Mouse (Mus musculus): ENCODE data around the gene BC004004. TPM values are rescaled to one million over a fixed set of nuclear protein-coding genes. Genes with fewer than 3 reads are reported as not detected.
"Not testable (repeated sequence)": the region's sequence is repeated elsewhere in the genome, so short reads cannot be mapped to it uniquely, and the experiment has no call there.

The BC004004 gene
- total RNA-seq, 2 experiments from 2014 or later = 95.0 to 100 TPM

- no peak for DNase-seq (ENCODE audit: low spot score in 2 of 2)
These were observed 28.7 kb downstream of the BC004004 start for GRCm38 (mm10) chr17:29297321-29297720.

DNA sequence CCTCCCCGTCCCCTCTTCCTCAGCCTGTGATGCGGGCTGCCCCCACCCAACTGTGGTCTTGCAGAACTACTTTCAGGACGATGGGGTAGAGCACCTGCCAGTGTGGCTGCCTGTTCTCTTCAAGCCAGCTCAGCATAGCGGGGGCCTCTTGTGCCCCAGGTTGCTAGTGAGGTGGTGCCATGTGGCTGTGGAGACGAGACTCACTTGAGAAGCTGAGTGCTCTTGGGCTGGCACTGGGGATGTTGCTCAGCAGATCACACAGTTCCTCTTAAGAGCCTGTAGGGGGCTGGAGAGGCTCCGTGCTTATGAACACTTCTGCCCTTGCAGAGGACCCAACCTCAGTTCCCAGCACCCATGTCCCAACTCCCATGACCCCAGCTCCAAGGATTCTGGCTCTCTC is 29.2 kb downstream of the BC004004 start:
- no peak for DNase-seq (ENCODE audit: low spot score in 2 of 2)

GRCm38 (mm10) chr17:29299282-29299681 is 30.7 kb downstream of the BC004004 start:
- no peak for DNase-seq (ENCODE audit: low spot score in 2 of 2)

- DNase-seq (ENCODE audit: low spot score in 2 of 2) = no peak
These were observed 32.3 kb downstream of the BC004004 start for GRCm38 (mm10) chr17:29300926-29301325.

- DNase-seq (ENCODE audit: low spot score in 2 of 2) = no peak
These were observed 32.8 kb downstream of the BC004004 start for GRCm38 (mm10) chr17:29301421-29301820.

DNA sequence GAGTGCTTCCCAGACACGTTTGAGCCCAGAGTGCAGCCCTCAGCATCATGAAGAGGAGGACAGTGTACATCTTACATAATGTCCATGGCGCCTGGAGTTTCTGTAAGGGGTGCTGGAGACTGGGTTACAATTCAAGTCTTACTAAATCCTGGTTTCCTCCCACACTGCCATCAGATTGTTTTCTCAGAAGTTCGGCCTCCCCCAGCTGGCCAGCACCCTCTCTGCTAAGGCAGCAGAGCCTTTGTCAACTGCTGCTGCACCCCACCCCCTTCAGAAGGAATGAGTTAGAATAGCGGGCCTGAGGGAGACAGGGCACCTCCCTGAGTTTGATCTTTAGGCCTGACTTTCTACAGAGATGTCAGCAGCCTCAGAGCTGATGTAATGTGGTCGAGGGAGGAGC is 33.6 kb downstream of the BC004004 start:
- DNase-seq (ENCODE audit: low spot score in 2 of 2) = peak in 1 of 2 experiments; percentile 52

DNA sequence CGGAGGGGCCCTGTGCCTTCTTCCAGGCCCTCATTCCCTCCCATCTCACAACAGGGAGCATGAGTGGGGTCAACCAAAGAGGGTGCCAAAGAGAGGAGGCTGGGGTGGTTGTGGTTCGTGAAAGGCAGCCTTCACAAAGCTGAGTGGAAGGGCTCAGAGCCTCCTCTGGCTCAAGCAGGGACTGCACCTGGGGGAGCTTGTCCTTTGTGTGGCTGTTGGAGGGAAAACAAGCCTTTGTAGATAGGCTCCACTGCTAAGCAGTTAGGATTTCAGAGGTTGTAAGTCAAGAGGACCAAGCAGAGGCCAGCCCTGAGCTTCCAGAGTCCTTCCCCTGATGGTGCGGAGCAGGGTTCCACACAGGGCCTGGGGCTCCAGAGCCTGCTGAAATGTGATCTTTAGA is 34.5 kb downstream of the BC004004 start:
- no peak for DNase-seq (ENCODE audit: low spot score in 2 of 2)

GRCm38 (mm10) chr17:29303856-29304255 is 35.3 kb downstream of the BC004004 start:
- DNase-seq (ENCODE audit: low spot score in 2 of 2) = no peak

- DNase-seq (ENCODE audit: low spot score in 2 of 2) = no peak
These were observed 35.9 kb downstream of the BC004004 start for GRCm38 (mm10) chr17:29304376-29305057.

GRCm38 (mm10) chr17:29305058-29305806 is 36.6 kb downstream of the BC004004 start:
- no peak for DNase-seq (ENCODE audit: low spot score in 2 of 2)

DNA sequence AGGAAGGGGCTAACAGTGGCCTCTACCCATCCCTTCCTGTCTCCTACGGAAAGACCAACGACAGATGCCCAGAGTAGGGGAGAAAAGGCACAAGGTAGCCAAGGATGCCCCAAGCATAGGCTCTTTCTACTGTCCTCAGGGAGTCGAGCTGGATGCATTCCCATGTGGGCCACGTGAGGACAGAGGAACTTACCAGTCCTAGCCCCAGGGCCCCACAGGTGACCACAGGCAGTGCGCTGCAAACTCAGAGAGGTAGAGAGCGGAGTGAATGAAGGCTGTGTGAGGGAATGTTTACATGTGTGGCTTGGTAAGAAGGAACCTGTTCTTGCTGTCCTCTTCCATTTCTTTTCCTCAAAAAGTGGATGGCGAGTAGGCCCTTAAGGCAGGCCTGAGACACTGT is 37.3 kb downstream of the BC004004 start:
- no peak for DNase-seq (ENCODE audit: low spot score in 2 of 2)

DNA sequence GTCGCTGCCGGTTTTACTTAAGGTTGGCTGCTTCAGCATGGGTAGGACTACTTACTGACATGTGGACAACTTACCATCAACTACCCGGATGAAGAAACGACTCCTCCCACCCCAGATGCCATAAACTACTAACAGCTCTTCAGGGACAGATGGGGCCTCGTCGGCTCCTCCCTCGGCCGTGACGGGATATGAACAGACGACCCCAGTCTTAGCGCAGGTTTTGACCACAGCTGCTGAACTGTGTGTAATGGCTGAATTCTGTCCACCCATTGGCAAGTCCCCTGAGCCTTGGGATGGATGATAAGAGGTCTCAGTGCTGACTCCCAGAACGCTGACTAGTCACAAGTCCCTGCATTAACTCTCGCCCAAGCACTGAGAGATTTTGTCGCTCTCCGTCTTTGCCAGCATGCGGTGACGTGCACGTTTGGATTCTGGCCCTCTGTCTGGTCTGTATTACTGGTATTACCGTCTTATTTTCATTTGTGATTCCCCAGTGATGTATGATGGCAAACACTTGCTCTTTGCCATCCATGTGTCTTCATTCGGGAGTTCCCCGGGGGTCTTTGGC is 41.6 kb downstream of the BC004004 start:
- no peak for DNase-seq (ENCODE audit: low spot score in 2 of 2)

- no peak for DNase-seq (ENCODE audit: low spot score in 2 of 2)
These were observed 43.0 kb downstream of the BC004004 start for GRCm38 (mm10) chr17:29311602-29312001.

DNA sequence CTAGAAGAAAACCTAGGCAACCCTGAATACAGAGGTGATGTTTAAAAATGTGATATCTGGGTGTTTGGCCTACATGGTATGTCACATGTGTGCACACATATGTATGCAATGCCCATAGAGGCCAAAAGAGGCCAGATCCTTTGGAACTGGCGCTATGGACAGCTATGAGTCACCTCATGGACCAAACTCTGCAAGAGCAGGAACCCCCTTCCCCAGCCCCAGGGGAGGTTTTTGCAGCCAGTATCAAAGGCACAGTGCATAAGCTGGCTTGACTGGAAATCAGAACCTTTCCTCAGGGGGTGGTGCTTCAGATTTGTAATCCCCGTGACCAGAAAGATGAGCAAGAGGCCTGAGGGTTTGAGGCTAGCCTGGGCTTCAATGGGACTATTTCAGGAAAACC is 43.5 kb downstream of the BC004004 start:
- no peak for DNase-seq (ENCODE audit: low spot score in 2 of 2)

DNA sequence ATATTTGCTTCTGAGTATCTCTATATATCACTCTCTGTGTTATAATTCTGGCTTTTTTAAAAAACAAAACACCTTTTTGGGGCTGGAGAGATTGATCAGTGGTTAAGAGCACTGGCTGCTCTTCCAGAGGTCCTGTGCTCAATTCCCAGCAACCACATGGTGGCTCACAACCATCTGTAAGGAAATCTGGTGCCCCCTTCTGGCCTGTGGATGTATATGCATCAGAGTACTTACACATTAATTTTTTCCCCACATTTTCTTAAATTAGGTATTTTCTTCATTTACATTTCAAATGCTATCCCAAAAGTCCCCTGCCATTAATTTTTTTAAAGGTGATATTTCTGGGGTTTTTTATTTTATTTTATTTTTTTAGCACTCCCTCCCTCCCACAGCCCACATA is 44.7 kb downstream of the BC004004 start:
- DNase-seq (ENCODE audit: low spot score in 2 of 2) = no peak

DNA sequence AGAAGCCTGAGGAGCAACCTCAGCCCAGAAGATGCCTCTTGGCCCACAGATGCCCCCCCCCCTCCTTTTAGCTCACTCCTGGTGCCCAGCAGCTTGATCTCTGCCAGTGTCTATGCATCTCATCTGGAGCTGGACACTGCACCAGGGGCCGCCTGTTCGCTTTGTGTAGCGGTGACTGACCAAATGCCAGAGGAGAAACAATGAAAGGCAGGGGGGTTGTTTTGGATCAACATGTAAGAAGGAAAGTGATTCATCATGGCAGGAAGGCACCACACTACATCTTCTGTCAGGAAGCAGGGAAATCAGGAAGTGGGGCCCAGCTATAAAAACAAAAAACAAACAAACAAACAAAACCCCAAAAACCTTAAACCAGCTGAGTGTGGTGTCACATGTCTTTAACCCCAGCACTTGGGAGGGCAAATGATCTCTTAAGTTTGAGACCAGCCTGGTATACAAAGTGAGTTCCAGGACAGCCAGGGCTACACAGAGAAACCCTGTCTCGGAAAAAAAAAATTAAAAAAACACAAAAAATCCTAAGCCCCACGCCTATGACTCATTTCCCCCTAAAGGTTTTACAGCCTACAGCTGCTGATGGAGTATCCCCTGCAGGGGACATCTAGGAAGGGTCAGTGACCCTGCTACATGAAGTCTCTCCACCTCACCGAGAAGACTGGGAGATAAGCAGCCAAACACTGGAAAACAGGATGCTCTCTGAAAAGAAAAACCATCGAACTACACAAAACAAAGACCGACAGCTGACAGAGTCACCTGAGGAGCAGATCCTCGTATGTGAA is 47.3 kb downstream of the BC004004 start:
- DNase-seq (ENCODE audit: low spot score in 2 of 2) = no peak

DNA sequence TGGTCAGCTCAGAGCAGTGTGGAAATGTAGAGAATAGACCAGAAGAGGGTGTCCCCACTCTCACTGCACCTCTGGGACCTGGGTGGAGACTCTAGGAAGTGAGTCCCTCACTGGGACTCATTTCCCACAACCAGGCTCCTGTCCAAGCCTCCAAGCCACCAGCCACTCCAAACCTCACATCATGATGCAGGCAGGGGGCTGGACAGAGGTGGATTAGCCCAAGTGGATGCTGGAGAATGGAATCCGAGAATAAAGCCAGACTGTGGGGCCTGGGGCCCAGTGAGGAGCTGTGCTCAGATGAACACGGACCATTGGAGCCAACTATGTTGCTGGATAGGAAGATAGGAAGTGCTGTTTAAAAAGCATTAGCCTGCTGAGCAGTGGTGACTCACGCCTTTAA is 48.3 kb downstream of the BC004004 start:
- no peak for DNase-seq (ENCODE audit: low spot score in 2 of 2)

GRCm38 (mm10) chr17:29317380-29317779 is 48.8 kb downstream of the BC004004 start, which contains the start of gene Pi16:
Gene Pi16 (plus strand): TSS chr17:29317680.
- DNase-seq (ENCODE audit: low spot score in 2 of 2) = not testable (repeated sequence)

DNA sequence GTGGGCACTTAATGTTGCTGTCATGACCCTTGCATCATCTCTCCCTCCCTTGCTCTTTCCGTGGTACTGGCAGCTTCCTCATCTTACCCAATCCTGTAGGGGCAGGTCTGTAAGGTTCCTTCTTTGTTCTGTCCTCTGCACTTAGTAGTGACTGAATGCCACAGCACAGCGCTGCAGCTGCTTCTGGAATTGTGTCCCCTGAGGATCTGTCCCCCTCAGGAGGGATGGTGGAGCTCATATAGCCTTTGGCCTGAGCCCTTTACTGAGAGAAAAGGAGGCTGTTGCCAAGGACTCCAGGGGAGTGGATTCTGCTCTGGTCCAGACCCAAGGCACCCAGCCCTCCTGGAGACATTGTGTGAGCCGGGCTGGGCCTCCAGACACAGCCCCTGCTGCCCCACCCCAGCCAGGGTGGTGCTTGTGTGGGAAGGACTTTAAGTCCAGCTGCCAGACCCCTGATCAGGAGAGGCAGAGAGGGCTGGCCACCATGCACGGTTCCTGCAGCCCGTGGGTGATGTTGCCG is 50.2 kb downstream of the BC004004 start:
- no peak for DNase-seq (ENCODE audit: low spot score in 2 of 2)

GRCm38 (mm10) chr17:29319476-29319875 is 50.9 kb downstream of the BC004004 start:
- DNase-seq (ENCODE audit: low spot score in 2 of 2) = no peak
